Mouse (Mus musculus) lung, postnatal 4 days (tissue): ENCODE measurements at regions not wholly inside any gene's neighbourhood (a gene's known extent, or its start where the extent isn't known, plus 50 kb on each side); places are given as distances from the start of the nearest gene placed in this dataset.
"Not testable (repeated sequence)": the region's sequence is repeated elsewhere in the genome, so short reads cannot be mapped to it uniquely, and the experiment has no call there.

Experiments
- DNase-seq, 2 experiments: peaks; one replicate each; pipeline ENCODE4 v3.0.0; 2021

GRCm38 (mm10) chr17:52351293-52351692 is 251.2 kb upstream of the Kcnh8 start:
- no peak for DNase-seq

DNA sequence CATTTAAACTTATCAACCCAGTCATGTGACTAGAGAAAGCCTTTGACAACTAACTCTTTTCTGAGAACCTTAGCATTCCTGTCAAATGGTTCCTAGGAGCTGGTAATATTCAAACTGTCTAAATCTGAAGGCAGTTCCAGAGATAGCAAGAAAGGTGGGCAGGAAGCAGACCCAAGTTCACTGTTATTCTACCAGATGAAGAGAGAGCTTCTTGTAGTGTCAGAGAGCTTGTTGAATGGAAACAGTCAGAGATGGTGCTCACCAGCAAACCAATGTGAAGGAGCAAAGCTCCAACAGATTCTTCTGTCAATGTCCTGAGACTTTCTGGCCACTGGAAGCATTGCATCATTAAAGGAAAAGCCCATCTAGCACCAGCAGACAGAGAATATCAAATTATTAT is 251.8 kb upstream of the Kcnh8 start:
- no peak for DNase-seq

- no peak for DNase-seq
Measured at GRCm38 (mm10) chr17:52349872-52350271, 252.6 kb upstream of the Kcnh8 start.

DNA sequence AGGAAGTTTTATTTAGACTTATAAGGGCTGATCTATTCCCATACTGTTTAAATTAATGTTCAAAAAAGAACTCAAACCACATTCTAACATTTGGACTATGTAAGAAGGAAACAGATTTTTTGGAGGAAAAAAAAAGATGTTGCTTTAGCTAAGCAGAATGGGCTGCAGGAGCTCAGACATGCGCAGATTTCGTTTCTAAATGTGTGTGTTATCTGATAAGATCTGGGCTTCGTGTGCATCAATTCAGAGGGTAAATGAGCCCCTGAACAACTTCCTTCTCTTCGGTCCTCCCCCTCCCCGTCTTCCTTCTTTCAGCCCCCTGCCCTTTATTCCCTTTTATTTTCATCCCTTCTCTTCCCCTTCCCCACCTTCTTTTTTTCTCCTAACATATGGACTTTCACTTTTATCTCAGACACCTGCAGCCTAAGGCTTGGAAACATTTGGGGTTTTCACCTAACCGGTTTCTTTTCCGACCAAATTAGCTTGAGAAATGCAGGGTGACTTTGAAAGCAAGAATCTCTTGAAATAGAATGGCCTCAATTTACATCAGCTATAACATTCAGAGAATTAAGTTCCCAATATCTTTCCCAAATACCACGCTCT is 253.9 kb upstream of the Kcnh8 start:
- no peak for DNase-seq

GRCm38 (mm10) chr17:52320586-52320985 is 281.9 kb upstream of the Kcnh8 start:
- no peak for DNase-seq

GRCm38 (mm10) chr17:52316976-52317375 is 285.5 kb upstream of the Kcnh8 start:
- DNase-seq, result no peak

DNA sequence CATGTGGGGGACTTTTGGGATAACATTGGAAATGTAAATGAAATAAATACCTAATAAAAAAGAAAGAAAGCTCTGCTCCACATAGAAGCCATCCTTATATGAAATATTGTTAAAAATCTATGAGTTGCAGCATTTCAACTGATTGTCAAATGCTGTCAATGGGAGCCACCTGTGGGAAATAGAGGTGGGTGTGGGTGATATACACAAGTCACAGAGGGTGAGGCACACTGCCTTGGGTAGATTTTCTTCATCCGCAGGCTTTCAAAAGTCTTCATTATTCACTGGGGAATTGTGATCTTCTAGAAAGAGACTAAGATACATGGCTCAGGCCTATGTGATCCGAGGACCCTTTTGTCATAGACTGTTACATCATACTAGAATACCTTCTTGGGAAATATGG is 286.6 kb upstream of the Kcnh8 start:
- no peak for DNase-seq

DNA sequence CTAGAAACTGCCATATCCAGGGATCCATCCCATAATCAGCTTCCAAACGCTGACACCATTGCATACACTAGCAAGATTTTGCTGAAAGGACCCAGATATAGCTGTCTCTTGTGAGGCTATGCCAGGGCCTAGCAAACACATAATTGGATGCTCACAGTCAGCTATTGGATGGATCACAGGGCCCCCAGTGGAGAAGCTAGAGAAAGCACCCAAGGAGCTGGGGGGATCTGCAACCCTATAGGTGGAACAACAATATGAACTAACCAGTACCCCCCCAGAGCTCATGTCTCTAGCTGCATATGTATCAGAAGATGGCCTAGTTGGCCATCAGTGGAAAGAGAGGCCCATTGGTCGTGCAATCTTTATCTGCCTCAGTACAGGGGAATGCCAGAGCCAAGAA is 287.1 kb upstream of the Kcnh8 start:
- DNase-seq, result not testable (repeated sequence)

DNA sequence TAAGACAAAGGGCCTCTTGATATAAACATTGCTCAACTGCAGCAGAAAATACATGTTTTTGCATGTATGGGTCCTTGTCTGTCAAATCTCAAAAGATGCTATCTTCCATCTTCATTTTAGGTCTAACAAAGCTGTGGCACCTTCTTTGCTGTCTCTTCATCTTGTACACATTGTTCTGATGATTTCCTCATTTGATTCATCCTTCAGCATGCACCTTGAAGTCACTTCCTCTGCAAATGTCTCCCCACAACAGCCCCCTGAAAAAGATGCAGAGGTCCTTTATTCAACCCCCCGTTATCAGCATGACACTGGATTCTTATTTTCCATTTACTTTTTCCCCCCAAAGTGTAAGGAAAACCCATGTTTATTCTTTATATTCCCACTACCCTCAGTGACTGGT is 290.5 kb upstream of the Kcnh8 start:
- no peak for DNase-seq

DNA sequence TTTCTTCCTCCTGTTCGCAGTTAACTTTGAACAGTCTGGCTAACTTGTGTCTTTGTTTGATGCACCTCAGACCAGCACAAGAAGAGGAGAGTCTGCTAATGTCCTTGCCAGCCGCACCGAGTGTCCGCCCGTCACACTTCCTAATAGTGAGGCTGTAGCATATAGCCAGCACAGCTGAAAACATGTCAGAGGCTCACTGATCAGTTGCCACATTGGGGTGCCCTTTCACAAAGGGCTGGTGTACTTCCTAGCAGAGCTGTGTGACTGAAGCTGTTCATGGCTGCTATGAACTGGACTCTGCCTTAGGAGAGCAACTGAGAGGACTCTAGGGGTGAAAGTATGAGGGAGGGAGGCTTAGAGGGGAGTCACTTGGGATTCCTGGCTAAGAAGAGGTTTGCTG is 293.7 kb upstream of the Kcnh8 start:
- DNase-seq, result no peak

GRCm38 (mm10) chr17:52304133-52304532 is 298.4 kb upstream of the Kcnh8 start:
- no peak for DNase-seq

- DNase-seq, result no peak
Measured at GRCm38 (mm10) chr17:52303320-52303719, 299.2 kb upstream of the Kcnh8 start.

- DNase-seq, result no peak
Measured at GRCm38 (mm10) chr17:52299769-52300168, 302.7 kb upstream of the Kcnh8 start.

- no peak for DNase-seq
Measured at GRCm38 (mm10) chr17:52285392-52285791, 317.1 kb upstream of the Kcnh8 start.

DNA sequence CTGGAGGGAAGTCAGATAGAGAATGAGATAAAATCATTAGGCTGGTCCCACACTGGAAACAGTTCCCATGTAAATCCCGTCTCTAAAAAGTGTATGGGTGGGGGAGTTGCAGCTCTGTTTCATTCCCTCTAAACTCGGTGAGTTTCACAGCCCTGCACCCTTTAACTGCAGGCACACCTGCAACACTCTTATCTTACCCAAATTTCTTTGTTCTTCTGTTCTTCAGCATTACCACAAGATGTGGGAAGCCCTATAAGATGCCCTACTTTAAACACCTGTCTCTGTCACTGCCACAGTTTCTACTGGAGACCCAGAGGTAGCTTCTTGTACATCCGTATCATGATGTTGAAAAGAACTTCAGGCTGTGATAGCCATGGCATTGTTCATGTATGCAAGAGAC is 320.2 kb upstream of the Kcnh8 start:
- DNase-seq, result no peak

DNA sequence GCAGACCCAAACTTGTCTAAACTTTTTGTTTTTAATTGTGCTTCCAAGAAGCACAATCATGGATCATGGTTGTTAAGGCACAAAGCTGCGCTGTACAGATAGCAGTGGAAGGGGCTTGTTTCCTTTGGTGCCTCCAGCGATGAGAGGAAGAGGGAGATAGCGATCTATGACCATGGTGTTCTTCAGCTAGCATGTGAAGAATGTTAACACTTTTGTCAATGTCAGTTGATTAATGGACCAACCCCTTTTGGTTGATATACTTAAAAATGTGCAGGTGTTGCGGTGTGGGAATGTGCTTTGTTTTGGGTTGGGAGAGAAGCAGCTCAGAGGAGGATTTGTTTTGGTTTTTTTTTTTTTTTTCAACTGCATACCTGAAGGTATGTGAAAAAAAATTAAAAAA is 324.0 kb upstream of the Kcnh8 start:
- no peak for DNase-seq

GRCm38 (mm10) chr17:52268792-52269191 is 333.7 kb upstream of the Kcnh8 start:
- DNase-seq, result no peak

DNA sequence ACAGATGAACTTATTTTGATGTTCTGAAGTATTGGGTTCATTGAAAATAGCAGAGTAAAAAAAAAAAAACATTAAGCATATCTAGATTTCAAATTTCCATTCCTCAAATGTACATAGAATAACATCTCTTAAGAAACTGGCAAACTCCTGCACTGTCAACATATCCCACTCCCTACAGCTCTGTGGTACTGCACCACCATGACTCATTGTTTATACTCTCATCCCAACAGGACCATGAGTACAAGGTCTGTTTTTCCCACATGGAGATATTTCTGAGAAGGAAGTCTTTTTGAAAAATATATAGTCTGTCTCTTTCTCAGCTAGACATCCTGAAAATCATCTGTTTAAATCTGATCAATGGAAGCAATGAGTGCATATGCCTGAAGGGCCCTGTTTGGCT is 351.2 kb upstream of the Kcnh8 start:
- DNase-seq, result no peak

- no peak for DNase-seq
Measured at GRCm38 (mm10) chr17:52225584-52225983, 376.9 kb upstream of the Kcnh8 start.

DNA sequence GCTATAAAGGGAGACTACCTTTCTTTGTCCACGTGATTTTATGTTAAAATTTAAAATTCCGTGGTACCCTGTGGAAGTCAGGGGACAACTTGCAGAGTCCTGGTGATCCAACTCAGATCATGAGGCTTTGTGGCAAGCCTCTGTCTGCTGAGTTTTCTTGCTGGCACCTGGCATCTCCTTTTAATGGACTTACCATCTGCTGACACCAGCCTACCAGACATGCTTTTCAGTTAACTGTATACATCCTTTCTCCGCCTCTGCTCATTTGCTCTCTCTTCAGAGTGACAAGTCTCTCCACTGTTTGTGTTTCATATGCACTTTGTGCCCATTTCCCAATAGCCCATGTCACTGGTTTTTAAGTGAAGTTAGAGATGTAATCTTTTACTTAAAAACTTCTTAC is 382.1 kb upstream of the Kcnh8 start:
- no peak for DNase-seq

DNA sequence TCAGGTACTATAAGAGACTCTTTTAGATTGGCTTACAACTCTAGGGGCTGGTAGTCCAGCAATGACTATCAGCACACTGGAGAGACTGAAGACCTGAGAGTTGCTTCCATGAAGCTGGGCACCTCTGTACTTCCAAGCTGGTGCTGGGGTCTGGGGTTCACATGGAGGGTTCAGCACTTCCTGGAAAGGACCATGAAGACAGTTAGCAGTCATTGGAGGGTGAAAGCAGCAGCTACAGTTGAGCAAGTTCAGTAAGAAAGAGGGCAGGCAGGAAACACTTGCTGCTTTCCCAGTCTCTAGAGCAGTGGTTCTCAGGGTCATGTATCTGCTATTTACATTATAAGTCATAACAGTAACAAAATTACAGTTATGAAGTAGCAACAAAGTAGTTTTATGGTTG is 384.3 kb upstream of the Satb1 start:
- no peak for DNase-seq

GRCm38 (mm10) chr17:52212944-52213343 is 379.9 kb upstream of the Satb1 start:
- no peak for DNase-seq

- DNase-seq, result no peak
Measured at GRCm38 (mm10) chr17:52210483-52210882, 377.4 kb upstream of the Satb1 start.

- no peak for DNase-seq
Measured at GRCm38 (mm10) chr17:52197731-52198130, 364.6 kb upstream of the Satb1 start.

DNA sequence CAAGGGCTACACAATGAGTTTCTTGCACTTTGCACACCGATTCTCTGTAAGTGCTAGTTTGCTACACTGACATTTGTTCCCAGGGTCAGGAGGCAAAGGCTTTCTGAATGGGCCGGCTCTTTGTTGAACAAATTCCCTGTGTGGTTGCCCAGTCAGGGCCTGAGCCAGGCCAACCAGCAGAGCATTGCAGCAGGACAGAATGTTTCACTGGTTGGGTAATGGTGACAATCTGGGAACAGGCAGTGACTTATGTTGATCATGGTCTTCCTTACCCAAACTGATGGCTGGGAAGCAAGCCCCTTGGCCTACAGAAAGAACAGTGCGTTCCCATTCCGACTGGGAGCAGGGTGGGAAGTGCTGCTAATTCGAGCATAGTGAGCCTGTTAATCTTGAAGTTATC is 363.7 kb upstream of the Satb1 start:
- DNase-seq, result no peak

DNA sequence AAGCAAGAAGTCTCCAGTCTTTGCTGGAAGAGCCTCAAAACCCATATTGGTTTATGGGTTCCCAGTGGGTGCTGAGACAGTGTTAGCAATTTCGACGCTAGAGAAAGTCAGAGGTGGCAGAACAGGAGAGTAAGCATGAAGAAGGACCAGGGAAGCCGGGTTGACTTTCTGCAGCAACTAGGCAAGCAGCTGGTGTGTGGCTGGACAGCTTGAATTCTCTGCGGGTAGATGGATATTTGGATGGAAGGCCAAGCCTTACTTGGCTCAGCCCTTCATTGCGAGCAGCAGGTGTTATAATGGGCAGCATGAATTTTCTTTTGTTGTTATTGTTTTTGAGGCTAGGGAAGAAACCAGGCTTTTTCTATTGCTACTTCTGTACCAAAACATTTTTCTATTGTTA is 362.7 kb upstream of the Satb1 start:
- no peak for DNase-seq
